Comparison of ENCODE assay signal across 25 mouse cellular contexts in the genomic region with DNA sequence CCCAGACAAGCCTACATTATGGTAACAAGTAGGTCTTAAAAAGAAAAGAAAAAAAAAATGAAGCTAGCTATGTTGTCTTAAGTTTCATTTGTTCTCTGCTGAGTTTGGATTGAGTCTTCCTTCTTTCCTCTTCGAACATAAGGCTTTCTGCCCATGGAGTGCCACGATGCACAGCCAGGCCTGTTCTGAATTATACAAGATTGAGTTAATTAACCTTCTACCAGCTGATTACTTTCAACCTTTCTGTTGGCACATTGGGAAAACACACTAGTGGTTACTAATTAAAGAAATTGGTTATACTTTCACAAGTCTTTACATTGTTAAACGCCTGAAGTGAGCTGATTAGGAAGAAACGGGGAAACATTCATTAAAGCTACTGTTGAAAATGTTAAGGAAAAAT.
"Had no signal": no experiment of that assay in that cellular context is flagged by ENCODE, and none has a peak within 500 bp of the region (broad histone marks: within the 10 kb centered on the region; RNA-seq: fewer than 3 reads in every experiment).

No protein-coding gene starts in this region.

- H3K36me3 ChIP-seq: heart, embryonic 10.5 days; heart, embryonic 12.5 days; hindbrain, embryonic 10.5 days; hindbrain, embryonic 12.5 days; intestine, embryonic 15.5 days; limb, embryonic 13.5 days; limb, embryonic 15.5 days; liver, embryonic 12.5 days had no signal

- H3K4me2 ChIP-seq: heart, embryonic 12.5 days; hindbrain, embryonic 12.5 days; hindbrain, embryonic 14.5 days; intestine, embryonic 15.5 days; limb, embryonic 13.5 days; limb, embryonic 15.5 days; liver, embryonic 12.5 days had no signal

- H3K4me3 ChIP-seq: gastrocnemius, adult 2 months; heart, embryonic 10.5 days; heart, embryonic 12.5 days; hindbrain, embryonic 10.5 days; hindbrain, embryonic 12.5 days; intestine, embryonic 15.5 days; layer of hippocampus, adult 2 months; limb, embryonic 13.5 days; limb, embryonic 15.5 days; liver, embryonic 12.5 days had no signal

- H3K9ac ChIP-seq: heart, embryonic 12.5 days; hindbrain, embryonic 12.5 days; hindbrain, embryonic 14.5 days; intestine, embryonic 15.5 days; limb, embryonic 13.5 days; limb, embryonic 15.5 days; liver, embryonic 12.5 days; liver, embryonic 14.5 days had no signal

- H3K27ac ChIP-seq: gastrocnemius, adult 2 months; heart, embryonic 10.5 days; hindbrain, embryonic 10.5 days; hindbrain, embryonic 12.5 days; hindbrain, embryonic 14.5 days; intestine, embryonic 15.5 days; layer of hippocampus, adult 2 months; limb, embryonic 13.5 days; limb, embryonic 15.5 days; liver, embryonic 12.5 days; liver, embryonic 14.5 days had no signal

- DNase-seq: gastrocnemius, adult 2 months; gastrocnemius, postnatal 10 days; gastrocnemius, postnatal 25 days; heart, adult 18-20 months; heart, postnatal 10 days; heart, postnatal 4 days; kidney, postnatal 25 days; kidney, postnatal 4 days; layer of hippocampus, postnatal 36 days; left cerebral cortex, postnatal 4 days; lung, adult 18-20 months had no signal

- H3K27me3 ChIP-seq: heart, embryonic 12.5 days; hindbrain, embryonic 12.5 days; intestine, embryonic 15.5 days; limb, embryonic 13.5 days; limb, embryonic 15.5 days; liver, embryonic 12.5 days had no signal

- H3K9me3 ChIP-seq: heart, embryonic 10.5 days; heart, embryonic 12.5 days; hindbrain, embryonic 10.5 days; hindbrain, embryonic 12.5 days; intestine, embryonic 15.5 days; limb, embryonic 13.5 days; limb, embryonic 15.5 days; liver, embryonic 12.5 days had no signal

- ATAC-seq: hindbrain, embryonic 16.5 days; inflammation-experienced regulatory T-cells, adult 6 months; intestine, embryonic 15.5 days; intestine, postnatal 0 days; liver, embryonic 12.5 days had no signal

- H3K4me1 ChIP-seq: heart, embryonic 10.5 days; heart, embryonic 12.5 days; hindbrain, embryonic 10.5 days; limb, embryonic 15.5 days; liver, embryonic 12.5 days had no signal
